Mouse (Mus musculus): ENCODE results near the gene Urad.

The Urad gene

GRCm38 (mm10) chr5:147269926-147270672 is 52.1 kb downstream of the Urad start, which contains the start of gene Pdx1:
TSS of gene Pdx1 (plus strand) at chr5:147269959.
- no peak for DNase-seq (ENCODE audit: low read depth, low spot score)

- DNase-seq (ENCODE audit: low read depth, low spot score) = no peak
Observed at GRCm38 (mm10) chr5:147269371-147269770, 52.9 kb downstream of the Urad start.

- no peak for DNase-seq (ENCODE audit: low read depth, low spot score)
Observed at GRCm38 (mm10) chr5:147268728-147269127, 53.5 kb downstream of the Urad start.

GRCm38 (mm10) chr5:147267434-147267833 is 54.8 kb downstream of the Urad start:
- no peak for DNase-seq (ENCODE audit: low read depth, low spot score)
